Mouse (Mus musculus): ENCODE results near the gene Ccdc146.
"Not testable (repeated sequence)": the region's sequence is repeated elsewhere in the genome, so short reads cannot be mapped to it uniquely, and the experiment has no call there.

Ccdc146 gene

DNA sequence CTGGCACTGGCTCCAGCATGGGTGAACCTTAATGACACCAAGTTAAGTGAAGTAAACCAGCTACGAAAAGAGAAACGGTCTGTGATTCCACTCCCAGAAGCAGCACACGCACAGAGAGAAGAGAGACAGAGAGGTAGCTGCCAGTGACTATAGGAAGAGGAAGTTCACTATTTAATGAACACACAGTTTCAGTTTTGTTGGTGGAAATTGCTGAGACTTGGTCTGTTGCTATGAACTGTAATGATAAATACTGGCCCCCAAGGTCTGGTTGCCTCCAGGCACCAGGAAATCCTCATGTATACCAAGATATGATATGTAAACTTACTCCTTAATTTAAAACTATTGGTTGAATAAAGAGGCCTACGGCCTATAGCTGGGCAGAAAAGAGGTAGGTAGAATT lies 38.0 kb downstream of the Ccdc146 start:
- no peak for DNase-seq

GRCm38 (mm10) chr5:21384976-21385375 lies 39.5 kb downstream of the Ccdc146 start:
- no peak for DNase-seq

DNA sequence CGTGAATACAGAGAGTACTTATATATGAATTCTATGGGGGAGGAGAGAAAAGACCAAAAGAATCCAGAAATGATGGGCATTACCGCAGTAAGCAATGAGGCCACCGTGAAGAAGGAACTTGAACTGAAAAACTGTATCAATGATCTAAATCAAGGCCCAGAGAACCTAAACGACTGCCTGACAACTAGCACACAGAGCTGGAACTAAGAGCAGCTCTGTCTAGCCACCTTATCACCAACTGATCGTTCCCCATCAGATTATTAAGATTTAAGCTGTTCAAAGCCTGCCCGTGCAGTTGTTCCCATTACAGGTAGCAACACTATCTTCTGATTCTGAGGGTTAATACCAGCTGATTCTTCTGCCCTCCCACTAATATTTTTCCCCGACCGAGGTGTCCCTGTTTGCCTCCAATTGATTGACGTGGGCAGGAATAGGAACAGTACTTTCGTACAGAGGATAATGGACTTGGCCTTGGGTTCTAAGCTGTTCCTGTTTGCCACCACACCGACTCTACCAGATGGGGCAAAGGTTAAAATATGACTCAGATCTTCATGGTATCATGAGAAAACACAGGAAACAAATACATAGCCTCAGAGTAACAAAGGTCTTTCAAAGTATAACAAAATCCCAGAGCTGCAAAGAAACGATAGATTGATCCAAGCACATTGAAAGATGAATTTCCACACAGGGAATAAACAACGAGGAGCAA lies 40.1 kb downstream of the Ccdc146 start:
- no peak for DNase-seq

DNA sequence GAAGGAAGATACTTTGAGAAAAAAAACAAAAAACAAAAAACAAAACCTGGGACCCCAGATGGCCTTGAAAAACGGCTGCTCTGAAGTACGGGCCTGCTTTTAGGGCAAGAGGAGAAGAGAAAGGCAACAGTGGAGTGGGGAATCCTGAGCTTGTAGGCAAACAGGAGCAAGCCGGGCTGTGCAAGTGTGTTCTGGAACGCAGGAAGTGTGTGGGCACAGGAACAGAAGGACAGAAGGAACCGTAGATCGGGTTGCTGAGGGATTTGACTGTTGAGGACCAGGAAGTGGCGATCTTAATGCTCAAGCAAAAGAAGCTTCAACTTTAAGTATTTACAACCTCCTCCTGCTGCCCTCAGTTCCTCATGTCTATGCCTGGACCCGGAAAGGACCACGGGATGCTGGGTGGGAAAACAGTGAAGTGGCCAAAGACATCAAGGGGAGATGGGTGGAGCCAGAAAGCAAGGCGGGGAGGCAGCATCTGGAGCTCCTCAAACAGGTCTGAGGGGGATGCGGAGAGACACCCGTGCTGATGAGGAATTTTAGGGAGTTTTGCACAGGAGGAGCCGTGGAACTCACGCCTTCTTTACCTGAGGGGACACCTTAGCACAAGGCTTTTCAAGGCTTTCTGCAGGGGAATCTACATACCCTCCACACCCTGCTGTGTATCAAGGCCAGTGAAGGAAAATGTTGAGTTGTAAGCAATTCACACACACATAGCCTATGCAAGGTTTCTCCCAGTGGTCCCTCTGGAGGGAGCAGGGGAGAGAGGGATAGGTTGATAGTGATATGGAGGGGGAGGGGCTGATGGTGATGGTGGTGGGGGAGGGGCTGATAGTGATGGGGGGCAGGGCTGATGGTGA lies 40.9 kb downstream of the Ccdc146 start:
- no peak for DNase-seq

- no peak for DNase-seq
Observed at GRCm38 (mm10) chr5:21382678-21383077, 41.8 kb downstream of the Ccdc146 start.

DNA sequence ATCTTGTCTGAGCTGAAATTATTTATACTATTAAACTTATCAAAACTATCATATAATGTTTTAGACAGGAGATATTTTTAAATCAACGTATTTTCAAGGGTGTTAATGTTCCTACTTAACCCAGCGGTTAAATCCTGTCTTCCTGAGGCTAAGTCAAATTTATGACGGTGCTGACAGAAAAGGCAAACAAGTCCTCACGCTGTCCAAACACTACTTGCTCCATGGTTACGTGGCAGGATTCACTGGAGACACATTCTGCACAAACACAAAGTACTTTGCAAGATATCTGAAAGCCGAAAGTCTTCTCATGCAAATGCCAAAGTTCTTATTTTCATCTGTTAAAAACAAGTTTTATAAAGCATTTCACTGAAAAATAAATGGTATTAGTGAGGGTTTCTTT lies 42.5 kb downstream of the Ccdc146 start:
- no peak for DNase-seq

DNA sequence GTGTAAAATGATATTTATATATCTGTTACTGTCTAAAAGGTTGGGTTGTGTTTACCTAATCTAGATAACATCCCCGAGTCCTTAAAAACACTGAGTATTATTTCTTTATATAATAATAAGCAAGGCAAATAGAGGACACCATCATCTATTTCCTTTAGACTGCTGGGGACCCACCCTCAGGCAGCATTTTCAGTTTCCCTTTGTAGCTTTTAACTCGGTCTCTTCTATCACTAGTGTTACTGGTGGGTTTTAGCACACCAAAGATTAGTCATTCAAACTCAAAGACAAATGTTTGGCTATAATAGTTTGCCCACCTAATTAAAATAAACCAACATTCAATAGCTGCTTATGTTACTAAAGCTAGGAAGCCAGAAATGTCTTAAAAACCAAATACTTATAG lies 46.1 kb downstream of the Ccdc146 start:
- no peak for DNase-seq

DNA sequence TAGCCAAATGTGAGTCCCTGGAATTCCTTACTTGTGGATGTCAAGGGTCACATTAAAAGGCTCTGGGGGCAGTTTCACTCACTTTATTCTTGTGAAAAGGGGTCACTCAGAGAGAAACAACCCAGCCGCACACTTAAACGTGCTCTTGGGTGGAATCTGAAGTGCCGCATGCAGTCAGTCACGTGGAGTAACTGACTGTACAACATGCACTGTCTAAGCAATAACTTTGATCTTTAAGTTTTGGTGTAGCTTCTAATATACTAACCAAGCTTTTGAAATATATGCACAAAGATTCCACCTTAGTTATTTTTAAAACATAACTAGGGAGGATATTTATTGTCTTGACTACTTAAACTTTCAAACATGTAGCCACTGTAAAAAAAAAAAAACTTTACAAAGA lies 47.5 kb downstream of the Ccdc146 start:
- no peak for DNase-seq

DNA sequence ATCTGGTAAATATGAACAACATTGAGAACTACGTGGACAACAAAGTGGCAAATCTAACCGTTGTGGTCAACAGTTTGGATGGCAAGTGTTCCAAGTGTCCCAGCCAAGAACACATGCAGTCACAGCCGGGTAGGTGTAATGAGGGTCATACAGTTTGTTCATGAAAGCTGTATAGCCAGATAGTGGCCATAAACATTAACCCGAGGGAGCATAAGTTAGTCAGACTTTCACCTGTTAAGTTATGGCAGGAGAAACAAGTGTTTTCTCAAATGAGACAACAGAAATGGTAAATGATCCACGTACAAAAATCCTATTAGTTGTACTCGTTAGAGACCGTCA lies 51.3 kb downstream of the Ccdc146 start:
- DNase-seq = no peak

DNA sequence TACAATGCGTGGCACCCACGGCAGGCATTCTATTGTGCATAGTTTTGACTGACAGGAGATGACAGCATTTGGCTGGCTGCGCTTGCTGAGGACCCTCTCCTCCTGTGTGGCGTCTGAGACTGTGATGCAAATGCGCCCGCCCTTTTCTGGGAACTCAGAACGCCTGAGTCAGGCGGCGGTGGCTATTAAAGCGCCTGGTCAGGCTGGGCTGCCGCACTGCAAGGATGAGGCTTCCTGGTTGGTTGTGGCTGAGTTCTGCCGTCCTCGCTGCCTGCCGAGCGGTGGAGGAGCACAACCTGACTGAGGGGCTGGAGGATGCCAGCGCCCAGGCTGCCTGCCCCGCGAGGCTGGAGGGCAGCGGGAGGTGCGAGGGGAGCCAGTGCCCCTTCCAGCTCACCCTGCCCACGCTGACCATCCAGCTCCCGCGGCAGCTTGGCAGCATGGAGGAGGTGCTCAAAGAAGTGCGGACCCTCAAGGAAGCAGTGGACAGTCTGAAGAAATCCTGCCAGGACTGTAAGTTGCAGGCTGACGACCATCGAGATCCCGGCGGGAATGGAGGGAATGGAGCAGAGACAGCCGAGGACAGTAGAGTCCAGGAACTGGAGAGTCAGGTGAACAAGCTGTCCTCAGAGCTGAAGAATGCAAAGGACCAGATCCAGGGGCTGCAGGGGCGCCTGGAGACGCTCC lies 51.8 kb downstream of the Ccdc146 start, which contains the start of gene Fgl2:
Fgl2 (plus strand) TSS at position 150 of the 687 bp plus-strand sequence.
- DNase-seq = peak; percentile 10 to 19

DNA sequence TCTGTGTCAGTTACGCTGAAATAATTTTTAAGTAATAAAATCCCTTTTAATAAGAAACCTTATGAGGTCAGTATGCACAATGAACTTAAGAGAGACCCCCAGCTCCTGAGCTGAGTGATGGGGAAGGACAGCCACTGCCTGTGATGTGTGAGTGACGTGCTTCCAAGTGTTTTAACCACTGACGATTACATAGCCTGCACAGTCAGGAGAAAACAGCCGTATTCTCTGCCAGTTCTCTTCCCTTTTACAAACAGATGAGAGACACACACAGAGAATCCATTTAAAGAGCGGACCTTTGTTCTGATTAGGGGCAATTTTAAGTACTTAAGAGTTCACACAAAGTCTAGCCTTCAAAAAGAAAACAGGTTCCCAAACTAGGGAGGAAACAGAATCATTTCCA lies 52.6 kb downstream of the Ccdc146 start:
- no peak for DNase-seq

- no peak for DNase-seq
Observed at GRCm38 (mm10) chr5:21370218-21370947, 54.1 kb downstream of the Ccdc146 start.

DNA sequence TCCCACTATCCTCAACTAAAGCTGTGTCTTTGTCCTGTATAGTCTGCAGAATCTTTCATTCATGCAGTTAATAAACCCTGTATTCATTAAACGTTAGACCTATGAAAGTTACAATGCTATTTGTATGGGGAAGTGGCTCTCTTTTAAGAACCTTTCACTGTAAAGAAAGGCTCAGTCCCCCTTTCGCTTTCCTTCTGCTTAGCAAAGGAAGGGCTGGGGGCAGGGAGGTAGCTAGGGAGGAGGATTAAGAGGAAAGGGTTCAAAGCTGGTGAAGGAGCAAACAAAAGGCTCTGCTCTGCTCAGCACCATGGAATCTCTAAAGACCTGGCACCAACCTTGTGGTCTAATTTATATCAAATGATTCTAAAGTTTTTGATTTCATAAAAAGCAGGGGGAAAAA lies 57.0 kb downstream of the Ccdc146 start:
- DNase-seq = no peak

DNA sequence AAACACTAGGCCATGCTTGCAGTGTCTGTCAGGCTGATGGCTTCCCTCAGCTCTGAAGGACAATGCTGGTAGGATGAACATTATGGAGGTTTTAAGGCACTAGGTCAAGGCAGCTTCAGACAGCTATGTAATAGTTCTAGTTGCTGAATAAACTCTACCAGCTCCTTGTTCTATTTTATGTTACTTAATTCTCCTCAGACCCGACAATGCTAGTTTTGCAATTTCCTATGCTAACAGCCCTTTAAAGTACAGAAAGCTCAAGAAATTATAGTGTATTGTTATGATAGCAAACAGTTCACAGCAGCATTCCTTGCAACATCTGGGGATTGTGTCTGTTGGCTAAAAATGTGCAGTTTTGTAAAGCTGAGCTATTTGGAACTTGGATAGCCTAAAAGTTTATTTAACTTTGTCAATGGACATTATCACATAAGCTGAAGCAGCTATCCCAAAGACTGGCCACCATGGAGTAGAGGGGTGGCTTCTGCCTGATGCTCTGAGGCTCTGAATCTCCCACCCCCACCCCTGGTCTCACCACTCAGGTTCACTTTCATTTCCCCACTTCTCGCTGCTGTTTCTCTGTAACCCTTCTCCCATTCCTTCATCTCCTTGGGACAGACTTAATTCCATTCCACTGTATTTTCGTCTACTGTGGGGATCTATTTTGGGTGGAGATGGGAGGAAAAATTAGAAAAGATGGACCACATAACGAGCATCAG lies 58.0 kb downstream of the Ccdc146 start:
- DNase-seq = no peak

DNA sequence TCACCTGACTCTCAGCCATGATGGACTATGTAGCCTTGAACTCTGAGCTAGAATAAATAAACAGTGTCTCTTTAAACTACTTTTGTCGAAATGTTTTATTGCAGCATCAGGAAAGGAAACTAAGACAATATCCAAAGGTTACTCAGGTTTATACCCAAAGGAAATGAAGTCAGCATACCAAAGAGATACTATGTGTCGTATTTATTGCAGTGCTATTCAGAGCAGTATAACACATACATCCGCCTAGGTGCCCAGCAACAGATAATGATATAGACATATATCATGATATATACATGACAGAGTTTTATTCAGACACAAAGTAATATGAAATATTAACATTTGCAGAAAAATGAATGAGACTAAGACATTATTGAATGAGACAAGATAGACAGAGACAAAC lies 61.1 kb downstream of the Ccdc146 start:
- DNase-seq = no peak

DNA sequence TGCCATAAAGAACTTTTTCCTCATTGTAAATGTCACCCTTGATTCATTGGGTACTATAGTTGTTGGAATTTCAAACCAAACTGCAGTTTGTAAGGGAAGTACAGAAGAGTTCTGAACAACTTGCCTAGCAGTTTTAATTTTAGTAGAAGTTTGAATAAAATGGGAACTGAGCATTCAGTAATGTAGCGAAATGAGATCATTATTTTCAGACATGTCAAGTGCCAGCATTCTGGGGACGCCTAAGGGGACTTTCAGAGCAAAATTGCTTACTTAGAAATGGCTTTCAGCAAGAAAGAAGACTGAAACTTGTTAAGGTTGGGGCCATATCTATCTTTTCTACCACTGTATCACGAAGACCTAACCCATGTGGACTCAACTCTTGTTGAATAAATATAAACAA lies 65.8 kb downstream of the Ccdc146 start:
- no peak for DNase-seq

- no peak for DNase-seq
Observed at GRCm38 (mm10) chr5:21351678-21352077, 72.8 kb downstream of the Ccdc146 start.

GRCm38 (mm10) chr5:21348366-21348765 lies 76.1 kb downstream of the Ccdc146 start:
- no peak for DNase-seq

GRCm38 (mm10) chr5:21342265-21342664 lies 82.2 kb downstream of the Ccdc146 start:
- DNase-seq = not testable (repeated sequence)

- no peak for DNase-seq
Observed at GRCm38 (mm10) chr5:21332119-21332518, 92.4 kb downstream of the Ccdc146 start.

DNA sequence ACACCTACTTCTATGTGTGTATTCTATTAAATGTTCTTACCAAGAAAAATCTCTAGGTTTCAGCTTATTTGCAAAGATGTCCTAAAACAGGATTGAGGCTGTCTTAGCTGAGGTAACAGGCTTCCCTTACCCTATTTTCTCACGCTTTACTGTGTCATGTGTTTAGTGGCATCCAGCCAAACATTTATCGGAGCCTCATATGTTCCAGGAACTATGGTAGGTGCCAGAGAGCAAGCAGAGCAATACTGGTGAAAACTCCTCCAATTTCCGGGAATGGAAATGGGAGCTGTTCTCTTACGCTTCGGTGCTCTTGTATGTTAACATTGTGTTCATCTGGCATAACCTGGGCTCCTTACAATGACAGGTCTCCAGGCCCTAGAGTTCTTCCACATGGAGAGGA lies 92.8 kb downstream of the Ccdc146 start:
- no peak for DNase-seq
